Mouse (Mus musculus) midbrain, postnatal 0 days (tissue): ENCODE measurements around the gene Dock1. TPM values are rescaled to one million over a fixed set of nuclear protein-coding genes. Genes with fewer than 3 reads are reported as not detected.
A peak's percentile ranks its signal among the peaks of the same experiment; 100 is the strongest.

Experiments used
- ATAC-seq: fragments of 200-750 bp; cut with Nextera tagmentation; 2 replicates; pipeline ENCODE4 v1.8.0; 2017; ENCODE audit warnings: moderate number of reproducible peaks, mild to moderate bottlenecking, moderate TSS enrichment, moderate library complexity; ENCODE audit not compliant: low FRiP score
- DNase-seq: peaks from one replicate; pipeline ENCODE4 v3.0.0-alpha.2; 2015; ENCODE audit warnings: low spot score
- H3K27ac ChIP-seq: fragments of 300-500 bp; sonication (generic); 2 replicates; pipeline ENCODE4 v1.5.1; 2014; ENCODE audit warnings: low read depth, mild to moderate bottlenecking, low read length, mixed read lengths
- H3K27me3 ChIP-seq: fragments of 300-500 bp; sonication (generic); 2 replicates; pipeline ENCODE4 v1.6.1; 2014; ENCODE audit warnings: low read length, control low read depth, mixed read lengths; ENCODE audit not compliant: insufficient read depth
- H3K36me3 ChIP-seq: fragments of 300-500 bp; sonication (generic); 2 replicates; pipeline ENCODE4 v1.6.1; 2014; ENCODE audit warnings: low read length, control low read depth, mixed read lengths; ENCODE audit not compliant: insufficient read depth
- H3K4me1 ChIP-seq: fragments of 300-500 bp; sonication (generic); 2 replicates; pipeline ENCODE4 v1.6.1; 2014; ENCODE audit warnings: mild to moderate bottlenecking, control low read depth, antibody characterized with exemption, low read length, mixed read lengths; ENCODE audit not compliant: insufficient read depth
- H3K4me2 ChIP-seq: fragments of 300-500 bp; sonication (generic); 2 replicates; pipeline ENCODE4 v1.6.1; 2014; ENCODE audit warnings: low read depth, mild to moderate bottlenecking, low read length, mixed read lengths; ENCODE audit not compliant: poor library complexity, severe bottlenecking
- H3K4me3 ChIP-seq: fragments of 300-500 bp; sonication (generic); 2 replicates; pipeline ENCODE4 v1.5.1; 2014; ENCODE audit warnings: low read depth, mild to moderate bottlenecking, low read length, moderate library complexity
- H3K9ac ChIP-seq: fragments of 300-500 bp; sonication (generic); replicated peaks from 2 replicates; pipeline ENCODE4 v1.6.1; 2014; ENCODE audit warnings: mild to moderate bottlenecking, low read length, moderate library complexity, mixed read lengths; ENCODE audit not compliant: poor library complexity, severe bottlenecking
- H3K9me3 ChIP-seq: fragments of 300-500 bp; sonication (generic); 2 replicates; pipeline ENCODE4 v1.6.1; 2016; ENCODE audit warnings: low read length, control low read depth
- CTCF ChIP-seq: IDR thresholded peaks from 2 replicates; pipeline ENCODE4 v1.5.1; 2016; ENCODE audit warnings: antibody characterized with exemption, mild to moderate bottlenecking
- WGBS: fragments of 180-500 bp; shearing (Covaris S2); extraction: QIAGEN DNeasy Blood & Tissue Kit; methylation state at CpG from one replicate; pipeline ENCODE4 v1.1.7; 2014; 5-methylcytosine and 5-hydroxymethylcytosine counted together
- polyA plus RNA-seq: library from polyadenylated mRNA; unstranded; fragments of >200 nt; fragmentation: Nextera tagmentation; extraction: Ambion mirVana; gene quantifications from 2 replicates; pipeline ENCODE4 v1.2.1, GENCODE M21; 2015
- total RNA-seq: library from RNA; depleted of rRNA; stranded (reverse); fragments of >200 nt; gene quantifications from 2 replicates; pipeline ENCODE4 v1.2.3, GENCODE M21; 2014

Dock1 gene
- total and polyA plus RNA-seq, 2 experiments from 2014 or later, result 5.3 to 14.2 TPM

- 59% methylated on average over 4 of the region's 4 CpGs for WGBS
These were observed 153.4 kb downstream of the Dock1 start for GRCm38 (mm10) chr7:134823891-134824290.

GRCm38 (mm10) chr7:134840066-134840465 is 169.6 kb downstream of the Dock1 start:
- TF ChIP-seq CTCF, result no peak
- WGBS, result 85% methylated on average over 2 of the region's 2 CpGs
- H3K36me3 ChIP-seq, result no peaks in the 10 kb centered on the region
- no peak overlapping the region for H3K4me2 ChIP-seq
- H3K27ac ChIP-seq, result no peak overlapping the region
- no peaks in the 10 kb centered on the region for H3K27me3 ChIP-seq
- no peaks in the 10 kb centered on the region for H3K9me3 ChIP-seq
- no peak overlapping the region for H3K4me3 ChIP-seq
- H3K9ac ChIP-seq, result no peak overlapping the region
- ATAC-seq (no peak), DNase-seq (peak; percentile 24)
- no peaks in the 10 kb centered on the region for H3K4me1 ChIP-seq

More at GRCm38 (mm10) chr7:134823891-134824290, 153.4 kb downstream of the Dock1 start:
- Histone ChIP-seq H3K27ac (no peak overlapping the region), H3K27me3 (no peaks in the 10 kb centered on the region), H3K9ac (no peak overlapping the region), H3K4me2 (no peak overlapping the region), H3K36me3 (no peaks in the 10 kb centered on the region), H3K4me3 (no peak overlapping the region), H3K4me1 (no peaks in the 10 kb centered on the region), H3K9me3 (no peaks in the 10 kb centered on the region)
- DNase-seq (peak; percentile 42), ATAC-seq (no peak)
- no peak for TF ChIP-seq CTCF

GRCm38 (mm10) chr7:134842751-134843150 is 172.3 kb downstream of the Dock1 start:
- Histone ChIP-seq H3K27ac (no peak overlapping the region), H3K27me3 (no peaks in the 10 kb centered on the region), H3K9ac (no peak overlapping the region), H3K9me3 (no peaks in the 10 kb centered on the region), H3K4me3 (no peak overlapping the region), H3K36me3 (no peaks in the 10 kb centered on the region), H3K4me1 (no peaks in the 10 kb centered on the region), H3K4me2 (no peak overlapping the region)
- DNase-seq (peak; percentile 34), ATAC-seq (no peak)
- TF ChIP-seq CTCF, result no peak
- WGBS, result 92% methylated on average over 4 of the region's 4 CpGs

GRCm38 (mm10) chr7:134862000-134862399 is 191.5 kb downstream of the Dock1 start:
- no peak overlapping the region for H3K4me3 ChIP-seq
- no peak overlapping the region for H3K9ac ChIP-seq
- no peaks in the 10 kb centered on the region for H3K36me3 ChIP-seq
- DNase-seq (no peak), ATAC-seq (no peak)
- no peak overlapping the region for H3K4me2 ChIP-seq
- H3K4me1 ChIP-seq, result no peaks in the 10 kb centered on the region
- no peak overlapping the region for H3K27ac ChIP-seq
- no peaks in the 10 kb centered on the region for H3K9me3 ChIP-seq
- H3K27me3 ChIP-seq, result no peaks in the 10 kb centered on the region
- no peak for TF ChIP-seq CTCF
- 41% methylated on average over 6 of the region's 6 CpGs for WGBS

GRCm38 (mm10) chr7:134864175-134864574 is 193.7 kb downstream of the Dock1 start:
- Histone ChIP-seq H3K4me1 (no peaks in the 10 kb centered on the region), H3K27me3 (no peaks in the 10 kb centered on the region), H3K4me3 (no peak overlapping the region), H3K27ac (no peak overlapping the region), H3K9me3 (no peaks in the 10 kb centered on the region), H3K36me3 (no peaks in the 10 kb centered on the region), H3K9ac (no peak overlapping the region), H3K4me2 (no peak overlapping the region)
- ATAC-seq (no peak), DNase-seq (no peak)
- WGBS, result 78% methylated on average over 2 of the region's 2 CpGs
- TF ChIP-seq CTCF, result no peak

GRCm38 (mm10) chr7:134872511-134872910 is 202.1 kb downstream of the Dock1 start:
- Histone ChIP-seq H3K4me3 (no peak overlapping the region), H3K9ac (no peak overlapping the region), H3K4me1 (no peaks in the 10 kb centered on the region), H3K4me2 (no peak overlapping the region), H3K9me3 (no peaks in the 10 kb centered on the region), H3K27ac (no peak overlapping the region), H3K36me3 (no peaks in the 10 kb centered on the region), H3K27me3 (no peaks in the 10 kb centered on the region)
- ATAC-seq (no peak), DNase-seq (no peak)
- 73% methylated on average over 3 of the region's 3 CpGs for WGBS
- TF ChIP-seq CTCF, result no peak
